Mouse (Mus musculus) limb, embryonic 12.5 days (tissue): ENCODE data around the gene Prss35. TPM values are rescaled to one million over a fixed set of nuclear protein-coding genes. Genes with fewer than 3 reads are reported as not detected.

Experiments
- ATAC-seq: fragments of 200-750 bp; cut with Nextera tagmentation; 2 replicates; pipeline ENCODE4 v1.8.0; 2017; ENCODE audit warnings: low read depth, moderate TSS enrichment; ENCODE audit not compliant: insufficient number of reproducible peaks, insufficient read depth, low FRiP score, low TSS enrichment
- H3K27ac ChIP-seq: fragments of 300-500 bp; sonication (generic); 2 replicates; pipeline ENCODE4 v1.5.1; 2016; ENCODE audit warnings: mild to moderate bottlenecking, moderate library complexity
- H3K27me3 ChIP-seq: fragments of 300-500 bp; sonication (generic); 2 replicates; pipeline ENCODE4 v1.6.1; 2016; ENCODE audit warnings: mild to moderate bottlenecking, moderate library complexity
- H3K36me3 ChIP-seq: fragments of 300-500 bp; sonication (generic); 2 replicates; pipeline ENCODE4 v1.6.1; 2016; ENCODE audit warnings: mild to moderate bottlenecking, moderate library complexity
- H3K4me1 ChIP-seq: fragments of 300-500 bp; sonication (generic); replicated peaks from 2 replicates; pipeline ENCODE4 v1.6.1; 2016
- H3K4me2 ChIP-seq: fragments of 300-500 bp; sonication (generic); 2 replicates; pipeline ENCODE4 v1.6.1; 2016; ENCODE audit warnings: mild to moderate bottlenecking, moderate library complexity
- H3K4me3 ChIP-seq: fragments of 300-500 bp; sonication (generic); replicated peaks from 2 replicates; pipeline ENCODE4 v1.5.1; 2016; ENCODE audit warnings: mild to moderate bottlenecking
- H3K9ac ChIP-seq: fragments of 300-500 bp; sonication (generic); replicated peaks from 2 replicates; pipeline ENCODE4 v1.6.1; 2016; ENCODE audit warnings: mild to moderate bottlenecking, moderate library complexity
- H3K9me3 ChIP-seq: fragments of 300-500 bp; sonication (generic); 2 replicates; pipeline ENCODE4 v1.6.1; 2016; ENCODE audit warnings: mild to moderate bottlenecking, moderate library complexity
- WGBS: fragments of 180-500 bp; shearing (Covaris S2); methylation state at CpG from one replicate; pipeline ENCODE4 v1.1.7; 2016; 5-methylcytosine and 5-hydroxymethylcytosine counted together
- polyA plus RNA-seq: library from polyadenylated mRNA; unstranded; fragments of >200 nt; fragmentation: Nextera tagmentation; extraction: Ambion mirVana; gene quantifications from 2 replicates; pipeline ENCODE4 v1.2.1, GENCODE M21; 2016

Prss35 gene
- polyA plus RNA-seq, 1 experiment from 2014 or later, result 14.6 TPM

GRCm38 (mm10) chr9:86734357-86734756 lies 9.1 kb upstream of the Prss35 start:
- H3K9me3 ChIP-seq, result no peaks in the 10 kb centered on the region
- no peak overlapping the region for H3K9ac ChIP-seq
- no peaks in the 10 kb centered on the region for H3K27me3 ChIP-seq
- no peak overlapping the region for H3K4me3 ChIP-seq
- ATAC-seq, result no peak
- H3K4me2 ChIP-seq, result no peak overlapping the region
- H3K4me1 ChIP-seq, result no peaks in the 10 kb centered on the region; the same call in 1 of the 2 replicates
- no peak overlapping the region for H3K27ac ChIP-seq
- no peaks in the 10 kb centered on the region for H3K36me3 ChIP-seq

GRCm38 (mm10) chr9:86734795-86735194 lies 8.7 kb upstream of the Prss35 start:
- 66% methylated on average over 9 of the region's 9 CpGs for WGBS
- H3K9me3 ChIP-seq, result no peaks in the 10 kb centered on the region
- no peak overlapping the region for H3K4me3 ChIP-seq
- ATAC-seq, result no peak
- H3K4me2 ChIP-seq, result no peak overlapping the region
- H3K4me1 ChIP-seq, result no peaks in the 10 kb centered on the region; the same call in 1 of the 2 replicates
- no peak overlapping the region for H3K27ac ChIP-seq
- no peak overlapping the region for H3K9ac ChIP-seq
- no peaks in the 10 kb centered on the region for H3K36me3 ChIP-seq
- no peaks in the 10 kb centered on the region for H3K27me3 ChIP-seq

- H3K27ac ChIP-seq, result no peak overlapping the region
- WGBS, result 92% methylated on average over 4 of the region's 4 CpGs
- no peak for ATAC-seq
- H3K27me3 ChIP-seq, result no peaks in the 10 kb centered on the region
- no peaks in the 10 kb centered on the region for H3K4me1 ChIP-seq
- no peak overlapping the region for H3K4me2 ChIP-seq
- H3K36me3 ChIP-seq, result no peaks in the 10 kb centered on the region
- no peaks in the 10 kb centered on the region for H3K9me3 ChIP-seq
- no peak overlapping the region for H3K9ac ChIP-seq
- H3K4me3 ChIP-seq, result no peak overlapping the region
These were observed 6.5 kb upstream of the Prss35 start for GRCm38 (mm10) chr9:86736991-86737390.

GRCm38 (mm10) chr9:86738067-86738466 lies 5.4 kb upstream of the Prss35 start:
- WGBS, result 74% methylated on average over 1 of the region's 1 CpGs
- Histone ChIP-seq H3K27ac (no peak overlapping the region), H3K9me3 (no peaks in the 10 kb centered on the region), H3K4me1 (peaks cover 4% of the 10 kb centered on the region), H3K36me3 (no peaks in the 10 kb centered on the region), H3K27me3 (no peaks in the 10 kb centered on the region), H3K4me2 (no peak overlapping the region), H3K9ac (no peak overlapping the region), H3K4me3 (no peak overlapping the region)
- ATAC-seq, result no peak

GRCm38 (mm10) chr9:86738801-86739200 lies 4.6 kb upstream of the Prss35 start:
- WGBS, result 95% methylated on average over 8 of the region's 8 CpGs
- ATAC-seq, result no peak
- no peak overlapping the region for H3K4me3 ChIP-seq

GRCm38 (mm10) chr9:86739971-86740370 lies 3.5 kb upstream of the Prss35 start:
- no peak for ATAC-seq
- no peak overlapping the region for H3K27ac ChIP-seq
- no peak overlapping the region for H3K4me3 ChIP-seq
- H3K9ac ChIP-seq, result no peak overlapping the region
- peaks cover 16% of the 10 kb centered on the region for H3K4me1 ChIP-seq
- 32% methylated on average over 3 of the region's 3 CpGs for WGBS
- no peaks in the 10 kb centered on the region for H3K9me3 ChIP-seq
- peaks cover 6% of the 10 kb centered on the region; the same call in 1 of the 2 replicates for H3K27me3 ChIP-seq
- no peaks in the 10 kb centered on the region for H3K36me3 ChIP-seq
- no peak overlapping the region for H3K4me2 ChIP-seq

More at GRCm38 (mm10) chr9:86738801-86739200, 4.6 kb upstream of the Prss35 start:
- no peak overlapping the region for H3K9ac ChIP-seq
- no peaks in the 10 kb centered on the region for H3K36me3 ChIP-seq
- H3K4me1 ChIP-seq, result peaks cover 12% of the 10 kb centered on the region
- H3K27me3 ChIP-seq, result no peaks in the 10 kb centered on the region
- no peak overlapping the region for H3K4me2 ChIP-seq
- no peak overlapping the region for H3K27ac ChIP-seq
- no peaks in the 10 kb centered on the region for H3K9me3 ChIP-seq

- H3K4me3 ChIP-seq, result peak overlapping the region; percentile 46
- H3K9me3 ChIP-seq, result no peaks in the 10 kb centered on the region
- WGBS, result 27% methylated on average over 5 of the region's 5 CpGs
- no peaks in the 10 kb centered on the region for H3K36me3 ChIP-seq
- H3K27ac ChIP-seq, result peak overlapping the region; percentile 62; the same call in 1 of the 2 replicates
- ATAC-seq, result no peak
- peaks cover 6% of the 10 kb centered on the region; the same call in 1 of the 2 replicates for H3K27me3 ChIP-seq
- H3K9ac ChIP-seq, result peak overlapping the region; percentile 59
- peaks cover 16% of the 10 kb centered on the region for H3K4me1 ChIP-seq
- peak overlapping the region; percentile 74 for H3K4me2 ChIP-seq
These were observed 592 bp downstream of the Prss35 start for GRCm38 (mm10) chr9:86744041-86744440.

- Histone ChIP-seq H3K36me3 (no peaks in the 10 kb centered on the region), H3K27ac (no peak overlapping the region), H3K4me1 (peaks cover 16% of the 10 kb centered on the region), H3K4me2 (0 out of 2 replicates have a peak overlapping the region, but pooled peaks have one; percentile 19), H3K9ac (no peak overlapping the region), H3K4me3 (no peak overlapping the region), H3K9me3 (no peaks in the 10 kb centered on the region), H3K27me3 (peaks cover 6% of the 10 kb centered on the region; the same call in 1 of the 2 replicates)
- 30% methylated on average over 13 of the region's 13 CpGs for WGBS
- peak; percentile 43; the same call in 1 of the 2 replicates for ATAC-seq
These were observed 2.6 kb downstream of the Prss35 start for GRCm38 (mm10) chr9:86745926-86746581.

- no peak overlapping the region for H3K4me3 ChIP-seq
- peaks cover 8% of the 10 kb centered on the region for H3K4me1 ChIP-seq
- peak; percentile 78 for ATAC-seq
- H3K9me3 ChIP-seq, result no peaks in the 10 kb centered on the region
- 28% methylated on average over 8 of the region's 8 CpGs for WGBS
- peak overlapping the region; percentile 53; the same call in 1 of the 2 replicates for H3K27ac ChIP-seq
- H3K36me3 ChIP-seq, result no peaks in the 10 kb centered on the region
- H3K9ac ChIP-seq, result no peak overlapping the region
- H3K27me3 ChIP-seq, result no peaks in the 10 kb centered on the region
- H3K4me2 ChIP-seq, result no peak overlapping the region; the same call in 1 of the 2 replicates
These were observed 19.3 kb downstream of the Prss35 start for GRCm38 (mm10) chr9:86762477-86763376.

- Histone ChIP-seq H3K4me1 (peaks cover 8% of the 10 kb centered on the region), H3K4me3 (no peak overlapping the region), H3K27ac (no peak overlapping the region), H3K27me3 (no peaks in the 10 kb centered on the region), H3K36me3 (no peaks in the 10 kb centered on the region), H3K9ac (no peak overlapping the region), H3K9me3 (no peaks in the 10 kb centered on the region), H3K4me2 (no peak overlapping the region)
- WGBS, result 62% methylated on average over 2 of the region's 2 CpGs
- ATAC-seq, result no peak
These were observed 20.6 kb downstream of the Prss35 start for GRCm38 (mm10) chr9:86764002-86764401.

GRCm38 (mm10) chr9:86766991-86767390 lies 23.5 kb downstream of the Prss35 start:
- peaks cover 8% of the 10 kb centered on the region for H3K4me1 ChIP-seq
- H3K4me2 ChIP-seq, result no peak overlapping the region
- H3K9me3 ChIP-seq, result no peaks in the 10 kb centered on the region
- ATAC-seq, result no peak
- no peaks in the 10 kb centered on the region for H3K36me3 ChIP-seq
- H3K27ac ChIP-seq, result no peak overlapping the region
- H3K9ac ChIP-seq, result no peak overlapping the region
- H3K4me3 ChIP-seq, result no peak overlapping the region
- WGBS, result 80% methylated on average over 10 of the region's 10 CpGs
- H3K27me3 ChIP-seq, result no peaks in the 10 kb centered on the region
